Mouse (Mus musculus) kidney, adult 11 months (tissue): ENCODE measurements around the gene Dnase2a.
"Not testable (repeated sequence)": the region's sequence is repeated elsewhere in the genome, so short reads cannot be mapped to it uniquely, and the experiment has no call there.

ENCODE experiments used
- DNase-seq: peaks from one replicate; pipeline ENCODE4 v3.0.0; 2022

Gene Dnase2a

DNA sequence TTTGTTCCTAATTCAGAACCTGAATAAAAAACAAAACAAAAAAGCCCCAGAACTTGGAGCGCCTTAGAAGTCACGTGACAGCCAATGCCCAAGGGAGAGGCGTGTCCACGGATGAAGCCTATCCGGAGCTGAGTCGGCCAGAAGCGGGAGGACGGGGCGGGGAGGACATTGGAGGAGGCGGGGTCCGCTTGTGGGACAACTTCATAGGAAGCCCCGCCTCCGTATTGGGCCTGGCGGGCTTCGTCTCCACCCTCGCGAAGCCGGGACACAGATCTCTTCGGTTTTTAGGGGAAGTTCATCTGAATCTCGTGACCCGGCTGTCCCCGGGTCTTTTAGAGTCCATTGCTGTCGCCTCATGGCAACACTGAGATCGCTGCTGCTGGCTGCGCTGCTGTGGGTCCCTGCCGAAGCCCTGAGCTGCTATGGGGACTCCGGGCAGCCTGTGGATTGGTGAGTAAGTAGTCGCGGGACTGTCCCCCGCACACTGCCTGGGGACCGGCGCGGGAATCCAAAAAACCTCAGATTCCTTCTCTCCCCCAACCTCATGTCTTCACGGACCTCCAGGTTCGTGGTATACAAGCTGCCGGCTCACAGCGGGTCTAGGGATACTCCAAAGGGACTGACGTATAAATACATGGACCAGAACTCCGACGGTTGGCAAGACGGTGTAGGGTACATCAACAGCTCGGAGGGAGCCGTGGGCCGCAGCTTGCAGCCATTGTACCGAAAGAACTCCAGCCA is at the start of gene Dnase2a:
TSS of gene Dnase2a (plus strand) at position 140 of the 741 bp plus-strand sequence.
- DNase-seq: peak; percentile 97

DNA sequence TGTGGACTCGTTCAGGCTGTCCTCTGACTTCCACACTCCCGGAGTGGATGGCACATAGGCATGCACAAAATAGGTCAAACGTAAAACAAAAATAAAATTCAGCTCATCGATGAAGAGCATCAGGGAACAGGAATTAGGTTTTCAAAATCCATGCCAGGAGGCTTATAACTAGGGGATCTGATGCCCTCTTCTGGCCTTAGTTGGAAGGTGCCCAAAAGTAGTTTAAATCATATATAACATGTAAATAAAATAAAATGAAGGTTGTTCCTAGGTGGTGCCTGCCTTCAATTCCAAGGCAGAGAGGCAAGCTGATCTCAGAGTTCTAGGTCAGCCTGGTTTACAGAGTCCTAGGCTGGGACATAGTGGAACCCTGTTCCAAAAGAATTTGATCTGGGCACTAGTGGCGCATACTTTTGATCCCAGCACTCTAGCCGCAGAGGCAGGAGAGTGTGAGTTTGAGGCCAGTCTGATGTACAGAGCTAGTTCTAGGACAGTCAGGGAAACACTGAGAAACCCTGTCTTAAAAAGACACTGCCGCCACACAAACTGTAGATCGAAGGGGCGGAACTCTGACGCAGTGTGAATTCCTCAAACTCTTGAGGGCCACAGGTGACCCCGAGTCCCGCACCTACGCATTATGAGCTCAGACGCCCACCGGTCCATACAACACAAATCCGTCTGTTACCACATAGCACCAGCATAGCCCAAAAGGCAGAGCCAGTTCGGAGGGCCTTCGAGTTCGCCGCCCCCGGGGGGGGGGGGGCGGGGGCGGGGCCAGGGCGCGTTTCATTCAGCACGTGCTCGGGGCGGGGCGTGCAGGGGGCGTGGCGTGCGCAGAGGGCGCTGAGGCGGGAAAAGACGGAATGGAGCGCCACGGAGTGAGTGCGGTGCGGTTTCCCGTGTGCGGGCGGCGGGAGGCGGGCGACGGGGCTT is 36.7 kb upstream of the Dnase2a start, which contains the start of gene Syce2:
TSS of gene Syce2 (plus strand) at position 736 of the 933 bp plus-strand sequence.
- peak; percentile 62 for DNase-seq

DNA sequence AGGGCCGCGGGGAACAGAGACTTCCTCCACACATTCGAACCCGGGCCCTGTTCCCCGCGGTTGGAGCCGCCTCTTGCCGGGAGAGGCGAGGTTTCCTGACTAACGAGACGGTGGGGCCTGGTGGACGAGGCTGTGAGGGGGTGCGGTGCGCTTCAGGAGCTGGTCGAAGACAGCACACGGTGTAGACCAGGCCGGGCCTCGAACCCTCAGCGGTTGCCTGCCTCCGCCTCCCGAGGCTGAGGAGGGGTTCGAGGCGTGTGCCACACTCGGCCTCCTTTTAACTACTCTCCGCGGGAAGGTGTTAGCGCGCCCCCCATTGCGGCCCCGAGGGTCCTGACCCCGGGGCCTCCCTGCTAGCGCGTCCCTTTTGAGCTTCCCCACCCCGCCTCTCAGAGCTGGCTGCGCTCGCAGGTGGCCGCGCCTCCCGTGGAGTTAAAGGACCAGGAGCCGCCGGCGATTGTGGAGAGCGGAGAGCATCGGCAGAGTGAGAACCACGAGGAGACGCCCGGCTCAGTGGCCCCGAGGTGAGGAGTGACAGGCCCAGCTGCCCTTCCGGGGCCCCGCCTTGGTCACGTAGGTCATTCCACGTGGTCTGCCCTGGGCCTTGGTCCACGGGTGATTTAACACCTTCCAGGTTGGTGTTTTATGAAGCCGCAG is 35.9 kb upstream of the Dnase2a start:
- peak; percentile 27 for DNase-seq

DNA sequence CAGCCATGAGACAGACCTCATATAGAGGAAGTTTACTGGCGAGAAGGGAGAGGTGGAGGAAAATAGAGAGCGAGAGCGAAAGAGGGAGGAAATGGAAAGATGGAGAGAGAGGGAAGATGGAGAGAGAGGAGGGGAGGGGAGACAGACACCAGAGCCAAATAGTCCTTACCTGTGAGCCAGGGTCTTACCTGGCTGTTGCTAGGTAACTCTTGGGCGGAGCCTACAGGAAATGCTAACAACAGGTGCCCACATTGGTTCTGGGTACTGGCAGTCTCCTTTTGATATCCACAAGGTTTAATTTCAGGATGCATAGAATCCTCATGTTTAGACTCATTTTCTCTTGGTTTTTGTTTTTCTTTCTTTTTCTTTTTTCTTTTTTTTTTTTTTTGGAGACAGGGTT is 35.3 kb upstream of the Dnase2a start:
- no peak for DNase-seq

DNA sequence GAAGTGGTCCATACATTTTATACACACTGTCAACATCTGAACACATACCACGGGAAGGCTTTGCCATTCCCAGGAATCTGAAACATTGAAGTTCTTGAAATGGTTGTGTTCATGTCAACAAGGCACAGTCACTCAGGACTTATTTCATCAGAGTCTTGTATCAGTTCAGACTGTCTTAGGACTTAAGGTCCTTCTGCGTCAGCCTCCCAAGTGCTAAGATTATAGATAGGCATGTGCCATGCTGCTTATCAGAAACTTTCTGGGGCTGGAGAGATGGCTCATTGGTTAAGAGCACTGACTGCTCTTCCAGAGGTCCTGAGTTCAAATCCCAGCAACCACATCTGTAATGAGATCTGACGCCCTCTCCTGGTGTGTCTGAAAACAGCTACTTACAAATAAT is 34.0 kb upstream of the Dnase2a start:
- DNase-seq: no peak

DNA sequence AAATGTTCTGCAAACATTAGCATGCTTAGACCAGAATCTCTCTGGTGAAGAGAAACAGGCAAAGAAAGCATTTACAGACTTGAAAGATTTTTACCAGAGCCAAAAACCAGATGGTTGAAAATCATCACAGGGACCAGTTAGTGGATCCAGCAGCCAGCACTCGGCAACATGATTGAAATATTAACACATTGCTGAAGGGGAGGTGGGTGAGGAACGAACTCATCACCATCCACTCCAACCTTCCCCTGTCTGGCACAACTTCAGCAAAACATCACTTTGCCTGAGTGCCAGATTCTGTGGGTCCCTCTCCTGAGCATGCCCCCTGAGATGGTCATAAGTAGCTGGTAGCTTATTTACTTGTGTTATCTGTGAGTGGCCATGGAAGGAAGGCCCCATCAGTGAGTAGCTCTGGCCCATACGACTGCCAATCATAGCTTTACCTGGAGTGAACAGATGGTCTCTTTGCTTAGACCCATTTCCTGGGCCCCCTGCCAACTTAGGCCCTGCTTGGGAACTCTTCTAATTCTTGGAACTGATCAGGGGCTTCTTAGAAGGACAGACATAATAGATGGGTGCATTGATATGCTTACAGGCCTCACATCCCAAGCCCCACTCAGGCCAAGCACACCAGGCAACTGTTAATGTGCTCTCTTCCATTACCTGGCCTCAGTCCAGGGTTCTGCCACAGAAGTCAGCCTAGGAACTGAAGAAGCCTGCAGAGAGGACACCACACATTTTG is 30.9 kb upstream of the Dnase2a start:
- no peak for DNase-seq

DNA sequence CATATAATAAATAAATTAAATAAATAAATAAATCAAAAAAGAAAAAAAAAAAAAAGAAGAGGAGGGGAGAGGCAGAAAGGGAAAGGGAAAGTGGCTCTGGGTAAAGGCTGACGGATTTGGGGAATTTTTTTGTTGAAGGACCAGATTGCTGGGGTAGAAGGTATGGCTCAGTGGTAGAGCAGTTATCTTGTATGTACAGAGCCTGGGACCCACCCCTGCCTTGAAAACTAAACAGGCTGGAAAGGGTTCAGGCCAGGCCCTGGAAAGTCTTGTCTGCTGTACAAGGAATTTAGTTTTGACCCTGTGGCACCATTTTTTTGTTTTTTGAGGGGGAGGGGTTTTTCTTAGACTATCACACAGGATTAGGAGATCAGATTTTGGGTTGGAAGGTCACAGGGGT is 29.4 kb upstream of the Dnase2a start:
- DNase-seq: no peak

DNA sequence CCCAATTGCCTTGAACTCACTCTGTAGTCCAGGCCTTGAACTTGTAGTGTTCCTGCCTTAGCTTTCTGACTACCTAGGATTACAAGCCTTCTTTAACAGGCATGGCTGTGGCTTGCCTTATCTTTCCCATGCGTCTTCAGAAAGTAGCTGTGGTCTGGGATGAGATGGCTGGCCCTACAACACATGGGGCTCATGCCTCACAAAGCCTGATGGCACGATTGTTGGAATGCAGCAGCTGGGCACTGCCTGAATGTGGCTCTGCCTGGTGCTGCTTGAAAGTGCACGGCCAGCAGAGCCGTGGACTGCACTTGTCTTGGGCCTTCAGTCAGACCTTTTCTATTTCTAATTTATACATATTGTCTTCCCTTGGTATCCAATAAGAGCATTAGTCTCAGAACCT is 23.6 kb upstream of the Dnase2a start:
- DNase-seq: no peak

DNA sequence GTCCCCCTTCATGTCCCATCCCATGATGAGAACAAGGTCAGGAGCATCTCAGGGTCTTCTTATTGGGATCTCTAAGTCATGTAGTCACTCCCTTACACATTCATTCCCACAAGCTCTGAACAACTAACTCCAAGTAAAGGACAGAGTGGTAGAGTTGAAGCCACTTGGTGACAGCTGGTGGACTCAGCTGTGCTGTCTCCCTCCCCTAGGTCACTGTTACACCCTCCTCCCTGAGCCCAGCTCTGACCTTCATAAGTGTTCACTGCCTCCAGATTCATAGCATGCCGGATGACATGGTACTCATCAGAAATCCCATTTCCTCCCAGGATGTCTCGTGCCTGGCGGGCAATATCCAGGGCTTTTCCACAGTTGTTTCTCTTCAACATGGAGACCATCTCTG is 20.1 kb upstream of the Dnase2a start:
- no peak for DNase-seq

DNA sequence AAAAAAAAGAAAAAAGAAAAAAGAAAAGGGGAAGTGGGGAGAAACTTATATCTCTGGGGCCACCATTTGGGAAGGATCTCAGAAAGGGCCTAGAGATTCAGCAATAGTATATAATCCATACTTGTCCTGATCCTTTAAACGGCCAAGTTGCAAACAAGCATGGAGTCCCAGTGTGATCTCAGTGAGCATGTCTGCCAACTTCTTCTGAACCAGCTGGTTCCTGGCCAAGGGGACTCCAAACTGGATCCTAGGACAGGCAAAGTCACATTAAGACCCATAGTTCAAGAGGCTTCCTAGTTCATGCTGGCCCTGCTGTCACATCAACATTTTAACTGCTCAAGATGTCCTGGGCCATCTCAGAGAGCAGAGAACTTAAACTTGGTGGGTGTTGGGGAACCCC is 19.2 kb upstream of the Dnase2a start:
- no peak for DNase-seq

DNA sequence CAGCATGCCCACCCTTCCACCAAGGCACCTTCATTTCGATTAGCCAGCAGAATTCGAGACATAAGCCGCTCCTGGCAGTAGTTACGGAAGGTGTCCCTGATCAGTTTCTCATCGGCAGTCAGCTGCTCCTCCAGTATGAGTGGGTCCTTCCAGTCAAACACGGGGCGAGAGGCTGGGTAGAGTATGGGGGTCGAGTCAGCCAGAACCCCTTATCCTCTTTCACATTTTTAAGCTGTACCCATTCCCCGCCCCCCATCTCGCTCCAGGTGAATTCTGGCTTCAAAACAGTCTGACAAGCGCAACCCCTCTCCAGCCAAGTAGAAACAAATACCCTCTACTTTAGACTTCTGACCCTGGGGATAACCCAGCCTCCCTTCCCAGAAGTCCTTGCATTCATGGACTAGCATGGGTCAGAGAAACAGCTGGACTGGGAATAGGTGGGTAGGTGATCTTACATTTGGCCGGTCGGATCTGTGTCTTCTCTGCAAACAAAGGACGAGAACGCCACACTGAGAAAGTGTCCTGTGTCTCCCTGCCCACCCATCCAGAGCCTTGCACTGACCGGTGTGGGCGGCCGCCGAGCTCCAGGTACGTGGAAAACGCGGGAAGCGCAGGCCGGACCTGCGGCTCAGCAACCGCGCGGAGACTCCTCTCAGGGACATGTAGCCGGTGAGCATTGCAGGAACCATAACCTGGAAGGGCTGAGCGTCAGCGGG is 15.2 kb upstream of the Dnase2a start:
- peak; percentile 73 for DNase-seq

DNA sequence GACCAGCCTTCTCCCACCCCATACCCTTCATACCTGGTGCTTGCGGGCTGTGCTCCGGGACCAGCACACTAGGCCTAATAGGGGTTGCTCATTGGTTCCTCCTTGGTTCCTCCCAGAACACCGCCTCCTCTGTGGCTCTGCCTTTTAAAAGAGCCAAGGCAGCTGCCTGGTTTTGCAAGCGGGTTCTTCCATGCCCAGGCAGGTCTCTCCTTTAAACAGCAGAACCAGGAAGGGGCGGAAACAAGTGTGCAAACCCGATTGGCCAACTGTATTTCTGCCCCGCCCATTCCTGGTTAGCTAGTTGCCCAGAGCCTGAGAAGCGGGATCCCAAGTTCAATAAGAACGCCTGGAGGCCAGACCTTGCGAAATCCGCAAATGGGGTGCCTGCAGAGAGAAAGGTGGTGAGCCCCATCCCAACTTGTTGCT is 14.6 kb upstream of the Dnase2a start, which contains the start of gene Gcdh:
TSS of gene Gcdh (minus strand) at position 213 of the 426 bp plus-strand sequence.
- peak; percentile 98 for DNase-seq

DNA sequence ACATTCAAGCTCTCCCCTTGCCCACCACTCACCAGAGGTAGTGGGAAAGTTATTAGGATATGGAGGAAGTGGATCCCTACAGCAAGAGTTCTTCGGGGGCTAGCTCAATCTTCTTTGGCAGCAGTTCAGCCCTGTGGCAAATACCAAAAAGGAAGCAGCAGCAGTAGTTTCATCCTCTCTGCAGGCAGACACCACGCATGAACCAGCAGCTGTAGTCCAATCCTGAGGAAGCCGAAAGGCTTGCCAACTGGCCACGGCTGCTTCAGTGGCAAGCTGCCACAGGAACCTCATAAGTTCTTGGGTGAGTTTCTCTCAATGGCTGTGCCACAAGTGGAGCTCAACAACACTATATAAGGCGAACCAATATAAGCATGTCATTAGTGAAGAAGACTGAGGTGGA is 12.4 kb upstream of the Dnase2a start:
- DNase-seq: no peak

DNA sequence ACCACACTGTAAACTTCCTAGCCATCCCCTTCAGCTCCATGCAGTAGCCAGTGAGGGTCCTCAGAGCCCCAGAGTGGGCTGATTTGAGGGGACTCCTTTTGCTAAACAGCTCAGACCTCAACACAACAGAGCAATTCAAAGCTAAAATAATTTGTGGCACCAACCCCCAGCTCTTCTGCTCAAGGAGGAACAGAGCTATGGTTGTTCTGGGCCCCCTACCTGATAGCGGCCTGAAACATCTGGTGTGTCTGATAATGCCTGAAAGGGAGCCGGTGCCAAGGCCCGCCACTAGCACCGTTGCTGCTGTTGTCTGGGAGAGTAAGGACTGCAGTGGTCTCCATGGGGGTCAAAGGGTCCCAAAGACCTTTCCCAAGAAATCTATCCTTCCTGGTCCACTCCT is 7.3 kb upstream of the Dnase2a start:
- DNase-seq: no peak

DNA sequence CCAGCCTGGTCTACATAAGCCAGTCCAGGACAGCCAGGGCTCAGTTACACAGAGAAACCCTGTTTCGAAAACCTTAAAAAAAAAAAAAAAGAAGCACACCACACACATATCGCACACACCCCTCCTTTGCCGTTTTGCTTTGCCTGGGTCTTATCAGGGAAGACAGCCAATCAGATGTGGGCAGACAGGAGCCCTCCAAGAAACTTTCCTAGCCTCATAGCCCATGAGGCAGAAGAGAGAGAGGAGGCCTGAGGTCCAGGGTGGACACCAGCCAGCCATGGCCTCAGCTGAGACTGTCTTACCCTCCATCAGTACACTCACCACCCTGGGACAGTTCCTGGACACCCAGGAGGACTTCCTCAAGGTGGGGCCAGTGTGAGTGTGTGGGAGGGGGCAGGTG is 6.6 kb upstream of the Dnase2a start, which contains the start of gene Klf1:
TSS of gene Klf1 (plus strand) at position 177 of the 400 bp plus-strand sequence.
- no peak for DNase-seq

DNA sequence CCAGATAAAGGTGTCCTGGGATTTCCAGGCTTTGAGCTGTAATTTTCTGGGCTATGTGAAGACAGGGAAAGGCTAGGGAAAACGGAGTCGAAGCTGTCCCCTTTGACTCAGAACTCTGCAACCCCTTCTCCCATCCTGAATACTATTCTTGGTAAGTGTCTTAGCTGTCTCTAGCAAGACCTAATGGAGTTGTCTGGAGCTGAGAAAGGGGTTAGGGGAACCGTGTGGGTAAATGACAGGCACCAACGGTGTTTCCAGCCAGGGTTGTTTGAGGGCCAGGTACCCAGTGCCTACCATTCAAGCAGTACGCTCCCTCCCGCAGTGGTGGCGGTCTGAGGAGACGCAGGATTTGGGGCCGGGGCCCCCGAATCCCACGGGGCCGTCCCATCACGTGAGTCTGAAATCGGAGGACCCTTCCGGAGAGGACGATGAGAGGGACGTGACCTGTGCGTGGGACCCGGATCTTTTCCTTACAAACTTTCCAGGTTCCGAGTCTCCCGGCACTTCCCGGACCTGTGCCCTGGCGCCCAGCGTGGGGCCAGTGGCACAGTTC is 5.9 kb upstream of the Dnase2a start:
- no peak for DNase-seq

DNA sequence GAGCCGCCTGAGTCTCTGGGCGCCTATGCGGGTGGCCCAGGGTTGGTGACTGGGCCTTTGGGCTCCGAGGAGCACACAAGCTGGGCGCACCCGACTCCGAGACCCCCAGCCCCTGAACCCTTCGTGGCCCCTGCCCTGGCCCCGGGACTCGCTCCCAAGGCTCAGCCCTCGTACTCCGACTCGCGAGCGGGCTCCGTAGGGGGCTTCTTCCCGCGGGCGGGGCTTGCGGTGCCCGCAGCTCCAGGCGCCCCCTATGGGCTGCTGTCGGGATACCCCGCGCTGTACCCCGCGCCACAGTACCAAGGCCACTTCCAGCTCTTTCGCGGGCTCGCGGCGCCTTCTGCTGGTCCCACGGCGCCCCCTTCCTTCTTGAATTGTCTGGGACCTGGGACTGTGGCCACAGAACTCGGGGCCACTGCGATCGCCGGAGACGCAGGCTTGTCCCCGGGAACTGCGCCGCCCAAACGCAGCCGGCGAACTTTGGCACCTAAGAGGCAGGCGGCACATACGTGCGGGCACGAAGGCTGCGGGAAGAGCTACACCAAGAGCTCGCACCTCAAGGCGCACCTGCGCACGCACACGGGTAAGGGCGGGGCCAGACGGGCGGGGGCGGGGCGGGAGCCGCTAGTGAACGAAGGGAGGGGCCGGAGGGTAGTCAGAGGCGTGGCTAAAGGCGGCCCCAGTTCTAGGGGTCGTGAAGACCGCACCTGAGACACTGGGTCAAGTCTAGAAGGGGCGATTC is 5.3 kb upstream of the Dnase2a start:
- DNase-seq: peak; percentile 93

DNA sequence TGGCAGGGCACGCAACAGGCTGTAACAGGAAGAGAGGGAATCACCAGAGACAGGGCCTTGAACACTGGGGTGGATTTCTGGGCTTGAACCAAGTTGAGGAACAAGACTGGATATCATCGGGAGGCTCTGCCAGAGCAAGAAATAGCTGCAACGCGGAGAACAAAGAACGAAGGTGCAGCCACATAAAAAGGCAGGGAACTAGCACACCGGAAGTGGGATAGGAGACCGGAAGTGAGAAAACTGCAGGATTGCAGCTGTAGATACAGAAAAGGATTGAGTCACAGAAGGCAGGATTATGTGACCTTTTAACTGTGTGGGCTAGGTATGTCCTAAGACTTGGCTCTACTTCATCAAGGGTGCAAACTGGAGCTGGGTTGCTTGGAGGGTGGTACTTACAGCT is 4.0 kb upstream of the Dnase2a start:
- DNase-seq: no peak

DNA sequence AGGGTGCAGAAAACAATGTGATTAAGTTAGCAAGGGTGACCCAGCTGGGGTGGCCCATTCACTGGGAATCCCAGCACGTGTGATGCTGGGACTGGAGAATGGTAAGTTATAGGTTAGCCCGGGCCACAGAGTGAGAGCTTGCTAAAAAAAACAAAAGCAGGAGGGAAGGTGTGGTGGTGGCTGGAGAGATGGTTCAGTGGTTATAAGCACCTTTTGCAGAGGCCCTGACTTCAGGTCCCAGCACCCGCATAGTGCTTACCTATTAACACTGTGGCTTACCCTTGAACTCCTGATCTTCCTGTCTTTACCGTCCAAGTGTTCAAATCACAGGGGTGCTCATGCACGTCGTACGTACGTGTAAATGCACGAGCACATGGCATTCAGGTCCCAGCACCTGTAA is 1.3 kb upstream of the Dnase2a start:
- DNase-seq: no peak

DNA sequence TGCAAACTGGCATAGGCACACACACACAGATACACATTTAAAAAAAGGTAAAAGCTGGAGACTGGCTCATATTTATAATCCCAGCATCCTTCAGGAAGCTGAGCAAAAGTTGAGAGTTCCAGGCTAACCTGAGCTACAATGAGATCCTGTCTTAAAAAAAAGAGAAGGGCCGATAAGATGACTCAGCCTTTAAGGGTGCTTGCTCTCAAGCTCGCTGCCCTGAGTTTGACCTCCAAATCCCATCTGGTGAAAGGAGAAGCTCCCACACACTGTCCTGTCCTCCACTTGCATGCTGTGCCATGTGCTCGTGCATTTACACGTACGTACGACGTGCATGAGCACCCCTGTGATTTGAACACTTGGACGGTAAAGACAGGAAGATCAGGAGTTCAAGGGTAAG is 867 bp upstream of the Dnase2a start:
- no peak for DNase-seq

DNA sequence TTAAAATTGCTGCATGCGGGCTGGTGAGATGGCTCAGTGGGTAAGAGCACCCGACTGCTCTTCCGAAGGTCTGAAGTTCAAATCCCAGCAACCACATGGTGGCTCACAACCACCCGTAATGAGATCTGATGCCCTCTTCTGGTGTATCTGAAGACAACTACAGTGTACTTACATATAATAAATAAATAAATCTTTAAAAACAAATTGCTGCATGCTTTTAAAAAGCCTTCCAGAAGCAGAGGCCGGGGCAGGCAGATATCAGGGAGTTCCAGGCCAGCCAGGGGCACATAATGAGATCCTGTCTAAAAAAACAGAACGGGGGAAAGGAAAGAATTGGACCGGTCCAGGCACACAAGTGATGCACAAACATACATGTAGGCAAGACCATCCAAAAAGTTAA is 381 bp upstream of the Dnase2a start:
- DNase-seq: not testable (repeated sequence)
